Mouse (Mus musculus): ENCODE measurements around the gene Usp48. TPM values are rescaled to one million over a fixed set of nuclear protein-coding genes. Genes with fewer than 3 reads are reported as not detected.
"Not testable (repeated sequence)": the region's sequence is repeated elsewhere in the genome, so short reads cannot be mapped to it uniquely, and the experiment has no call there.

Usp48 gene
- polyA plus RNA-seq, 1 experiment from 2014 or later, result 28.4 TPM

DNA sequence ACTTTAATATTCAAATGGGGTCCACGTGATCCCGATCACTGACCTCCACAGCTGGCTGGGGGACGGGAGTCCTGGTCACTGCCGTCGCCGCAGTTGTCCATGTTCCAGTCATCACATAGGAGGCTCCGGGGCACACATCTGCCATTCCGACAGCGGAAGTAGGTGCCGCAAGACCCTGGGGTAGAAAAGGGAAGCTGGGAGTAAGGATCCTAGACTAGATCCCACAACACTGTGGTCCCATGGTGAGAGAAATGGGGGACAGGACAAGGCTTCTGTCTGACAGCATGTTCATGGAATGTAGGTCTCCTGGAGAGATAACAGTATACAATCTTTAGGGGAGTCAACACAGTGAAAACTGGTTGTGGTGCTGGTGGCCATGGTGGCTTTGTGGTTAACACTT is 19.1 kb upstream of the Usp48 start, which contains the start of gene Ldlrad2:
Gene Ldlrad2 (minus strand): TSS at position 101 of the 400 bp plus-strand sequence.
- Histone ChIP-seq H3K27me3 (ENCODE audit: insufficient read depth, low read length) (peaks cover 8% of the 10 kb centered on the region; the same call in 1 of the 2 replicates), H3K4me2 (ENCODE audit: low read depth, low read length) (no peak within 1 kb of the TSS), H3K9me3 (ENCODE audit: low read length) (no peaks in the 10 kb centered on the region), H3K4me1 (ENCODE audit: insufficient read depth) (no peaks in the 10 kb centered on the region), H3K36me3 (replicated peaks; ENCODE audit: insufficient read depth, low read length) (no peaks in the 10 kb centered on the region), H3K9ac (replicated peaks) (no peak within 1 kb of the TSS), H3K4me3 (ENCODE audit: low read depth, low read length) (no peak within 1 kb of the TSS), H3K27ac (ENCODE audit: low read depth) (no peak within 1 kb of the TSS)
- TF ChIP-seq EP300 (IDR thresholded peaks at IDR 0.05; ENCODE audit: low read depth) (no peak), CTCF (IDR thresholded peaks at IDR 0.05; ENCODE audit: low read depth) (no peak)
- DNase-seq, result no peak
- 79% methylated on average over 10 of the region's 10 CpGs for WGBS (ENCODE audit: insufficient replicate concordance)
- ATAC-seq, result no peak

- TF ChIP-seq EP300 (IDR thresholded peaks at IDR 0.05; ENCODE audit: low read depth) (no peak), CTCF (IDR thresholded peaks at IDR 0.05; ENCODE audit: low read depth) (no peak)
- H3K27me3 ChIP-seq (ENCODE audit: insufficient read depth, low read length), result peaks cover 8% of the 10 kb centered on the region; the same call in 1 of the 2 replicates
- H3K9me3 ChIP-seq (ENCODE audit: low read length), result no peaks in the 10 kb centered on the region
- no peak for DNase-seq
- H3K36me3 ChIP-seq (replicated peaks; ENCODE audit: insufficient read depth, low read length), result no peaks in the 10 kb centered on the region
- H3K9ac ChIP-seq (replicated peaks), result no peak overlapping the region
- no peak overlapping the region for H3K4me2 ChIP-seq (ENCODE audit: low read depth, low read length)
- no peak overlapping the region for H3K27ac ChIP-seq (ENCODE audit: low read depth)
- H3K4me1 ChIP-seq (ENCODE audit: insufficient read depth), result no peaks in the 10 kb centered on the region
- WGBS (ENCODE audit: insufficient replicate concordance), result 87% methylated on average over 12 of the region's 12 CpGs
- no peak for ATAC-seq
- H3K4me3 ChIP-seq (ENCODE audit: low read depth, low read length), result no peak overlapping the region
Observed at GRCm38 (mm10) chr4:137577486-137577885, 16.1 kb upstream of the Usp48 start.

DNA sequence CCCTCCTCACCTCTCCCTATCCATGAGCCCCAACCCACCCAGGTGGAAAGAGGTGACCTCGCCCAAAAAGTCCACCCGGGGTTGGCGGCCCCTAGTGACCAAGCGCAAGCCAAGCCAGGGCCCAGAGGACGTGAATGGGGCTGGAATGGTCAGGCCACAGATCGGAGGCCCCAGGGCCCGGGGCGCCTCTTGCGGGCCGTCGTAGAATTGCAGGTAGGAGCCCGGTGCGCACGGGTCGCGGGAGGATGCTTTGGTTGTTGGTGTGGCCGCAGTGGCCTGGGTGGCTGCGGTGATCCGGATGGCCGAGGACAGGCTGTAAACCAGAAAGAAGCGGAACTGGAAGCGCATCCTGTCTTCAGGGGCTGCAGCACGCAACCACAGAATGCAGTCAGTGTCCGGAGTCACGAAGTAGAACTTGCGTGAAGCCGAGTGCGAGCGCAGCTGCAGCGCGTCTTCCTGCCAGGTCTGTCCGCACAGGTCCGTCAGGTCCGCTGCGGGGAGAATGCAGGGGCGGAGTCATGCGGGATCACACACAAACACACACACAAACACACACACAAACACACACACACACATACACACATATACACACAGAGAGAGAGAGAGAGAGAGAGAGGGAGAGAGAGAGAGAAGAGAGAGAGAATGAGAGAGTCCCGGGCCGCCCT is 15.2 kb upstream of the Usp48 start:
- peak overlapping the region; percentile 53 for H3K4me2 ChIP-seq (ENCODE audit: low read depth, low read length)
- H3K9me3 ChIP-seq (ENCODE audit: low read length), result no peaks in the 10 kb centered on the region
- 4% methylated on average over 39 of the region's 39 CpGs for WGBS (ENCODE audit: insufficient replicate concordance)
- no peak overlapping the region for H3K9ac ChIP-seq (replicated peaks)
- H3K27ac ChIP-seq (ENCODE audit: low read depth), result no peak overlapping the region
- peaks cover 8% of the 10 kb centered on the region; the same call in 1 of the 2 replicates for H3K27me3 ChIP-seq (ENCODE audit: insufficient read depth, low read length)
- peak; percentile 71 for ATAC-seq
- DNase-seq, result peak; percentile 69
- H3K36me3 ChIP-seq (replicated peaks; ENCODE audit: insufficient read depth, low read length), result no peaks in the 10 kb centered on the region
- H3K4me1 ChIP-seq (ENCODE audit: insufficient read depth), result no peaks in the 10 kb centered on the region
- H3K4me3 ChIP-seq (ENCODE audit: low read depth, low read length), result no peak overlapping the region
- peak; percentile 80 for TF ChIP-seq CTCF (IDR thresholded peaks at IDR 0.05; ENCODE audit: low read depth)
- no peak for TF ChIP-seq EP300 (IDR thresholded peaks at IDR 0.05; ENCODE audit: low read depth)

DNA sequence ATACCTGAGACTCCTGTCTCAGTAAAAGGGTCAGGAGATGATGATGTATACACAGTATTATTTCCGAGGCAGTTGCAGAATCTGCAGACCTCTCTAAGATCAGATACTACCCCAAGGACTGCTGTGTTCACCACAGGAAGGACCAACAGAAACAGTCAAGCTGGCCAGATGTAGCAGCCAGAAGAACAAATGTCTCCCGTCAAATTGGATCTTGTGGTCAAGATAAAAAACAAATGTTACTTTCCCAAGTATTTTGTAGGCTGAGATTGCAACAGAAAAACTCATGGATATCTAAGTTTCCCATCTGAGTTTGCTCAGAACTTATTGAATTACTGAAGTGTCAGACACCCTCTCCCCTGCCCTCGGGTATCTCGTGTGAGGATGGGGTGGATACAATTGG is 13.8 kb upstream of the Usp48 start:
- ATAC-seq (no peak), DNase-seq (no peak)
- H3K27me3 ChIP-seq (ENCODE audit: insufficient read depth, low read length), result peaks cover 8% of the 10 kb centered on the region; the same call in 1 of the 2 replicates
- H3K36me3 ChIP-seq (replicated peaks; ENCODE audit: insufficient read depth, low read length), result no peaks in the 10 kb centered on the region
- H3K4me1 ChIP-seq (ENCODE audit: insufficient read depth), result no peaks in the 10 kb centered on the region
- H3K4me2 ChIP-seq (ENCODE audit: low read depth, low read length), result no peak overlapping the region
- 42% methylated on average over 4 of the region's 4 CpGs for WGBS (ENCODE audit: insufficient replicate concordance)
- H3K9ac ChIP-seq (replicated peaks), result no peak overlapping the region
- H3K4me3 ChIP-seq (ENCODE audit: low read depth, low read length), result no peak overlapping the region
- TF ChIP-seq CTCF (IDR thresholded peaks at IDR 0.05; ENCODE audit: low read depth) (no peak), EP300 (IDR thresholded peaks at IDR 0.05; ENCODE audit: low read depth) (no peak)
- no peak overlapping the region for H3K27ac ChIP-seq (ENCODE audit: low read depth)
- no peaks in the 10 kb centered on the region for H3K9me3 ChIP-seq (ENCODE audit: low read length)

GRCm38 (mm10) chr4:137580299-137580698 is 13.3 kb upstream of the Usp48 start:
- H3K27ac ChIP-seq (ENCODE audit: low read depth), result no peak overlapping the region
- DNase-seq, result no peak
- no peak overlapping the region for H3K9ac ChIP-seq (replicated peaks)
- H3K4me1 ChIP-seq (ENCODE audit: insufficient read depth), result no peaks in the 10 kb centered on the region
- no peaks in the 10 kb centered on the region for H3K36me3 ChIP-seq (replicated peaks; ENCODE audit: insufficient read depth, low read length)
- TF ChIP-seq CTCF (IDR thresholded peaks at IDR 0.05; ENCODE audit: low read depth) (no peak), EP300 (IDR thresholded peaks at IDR 0.05; ENCODE audit: low read depth) (no peak)
- peaks cover 8% of the 10 kb centered on the region; the same call in 1 of the 2 replicates for H3K27me3 ChIP-seq (ENCODE audit: insufficient read depth, low read length)
- H3K9me3 ChIP-seq (ENCODE audit: low read length), result no peaks in the 10 kb centered on the region
- 66% methylated on average over 2 of the region's 2 CpGs for WGBS (ENCODE audit: insufficient replicate concordance)
- no peak overlapping the region for H3K4me2 ChIP-seq (ENCODE audit: low read depth, low read length)
- ATAC-seq, result no peak
- no peak overlapping the region for H3K4me3 ChIP-seq (ENCODE audit: low read depth, low read length)

GRCm38 (mm10) chr4:137581815-137582214 is 11.7 kb upstream of the Usp48 start:
- no peaks in the 10 kb centered on the region for H3K9me3 ChIP-seq (ENCODE audit: low read length)
- peak; percentile 57 for DNase-seq
- H3K27me3 ChIP-seq (ENCODE audit: insufficient read depth, low read length), result peaks cover 8% of the 10 kb centered on the region; the same call in 1 of the 2 replicates
- ATAC-seq, result no peak
- WGBS (ENCODE audit: insufficient replicate concordance), result 62% methylated on average over 3 of the region's 3 CpGs
- H3K4me3 ChIP-seq (ENCODE audit: low read depth, low read length), result no peak overlapping the region
- no peaks in the 10 kb centered on the region for H3K36me3 ChIP-seq (replicated peaks; ENCODE audit: insufficient read depth, low read length)
- H3K4me1 ChIP-seq (ENCODE audit: insufficient read depth), result no peaks in the 10 kb centered on the region
- H3K4me2 ChIP-seq (ENCODE audit: low read depth, low read length), result no peak overlapping the region
- no peak overlapping the region for H3K9ac ChIP-seq (replicated peaks)
- TF ChIP-seq CTCF (IDR thresholded peaks at IDR 0.05; ENCODE audit: low read depth) (peak; percentile 59), EP300 (IDR thresholded peaks at IDR 0.05; ENCODE audit: low read depth) (no peak)
- no peak overlapping the region for H3K27ac ChIP-seq (ENCODE audit: low read depth)

- not testable (repeated sequence) for H3K27ac ChIP-seq (ENCODE audit: low read depth); H3K9me3 ChIP-seq (ENCODE audit: low read length); H3K4me2 ChIP-seq (ENCODE audit: low read depth, low read length); H3K27me3 ChIP-seq (ENCODE audit: insufficient read depth, low read length); H3K9ac ChIP-seq (replicated peaks); H3K4me3 ChIP-seq (ENCODE audit: low read depth, low read length); ATAC-seq; DNase-seq; H3K4me1 ChIP-seq (ENCODE audit: insufficient read depth); H3K36me3 ChIP-seq (replicated peaks; ENCODE audit: insufficient read depth, low read length)
- 69% methylated on average over 2 of the region's 3 CpGs for WGBS (ENCODE audit: insufficient replicate concordance)
Observed at GRCm38 (mm10) chr4:137589095-137589494, 4.5 kb upstream of the Usp48 start.

Measured in liver, postnatal 0 days (tissue).